Mouse (Mus musculus): Measurements from ENCODE around the gene Gal. TPM values are rescaled to one million over a fixed set of nuclear protein-coding genes. Genes with fewer than 3 reads are reported as not detected.

The Gal gene
- total RNA-seq (2022) = 1 to 10 TPM in 1 of 4 experiments, under 1 TPM in 2, not detected in 1; 0.52 to 1.0 (median 0.63) TPM

- no peak for DNase-seq (ENCODE audit: low spot score in 2 of 2)
These were observed at the start of gene Gal for GRCm38 (mm10) chr19:3414268-3414733. Gal (minus strand) TSS chr19:3414544.

GRCm38 (mm10) chr19:3459986-3460385 lies 45.6 kb upstream of the Gal start:
- DNase-seq (ENCODE audit: low spot score in 2 of 2) = no peak

GRCm38 (mm10) chr19:3458331-3459099 lies 44.2 kb upstream of the Gal start:
- no peak for DNase-seq (ENCODE audit: low spot score in 2 of 2)

GRCm38 (mm10) chr19:3457700-3458099 lies 43.4 kb upstream of the Gal start:
- no peak for DNase-seq (ENCODE audit: low spot score in 2 of 2)

GRCm38 (mm10) chr19:3451649-3452048 lies 37.3 kb upstream of the Gal start:
- peak in 1 of 2 experiments; percentile 40 for DNase-seq (ENCODE audit: low spot score in 2 of 2)

- DNase-seq (ENCODE audit: low spot score in 2 of 2) = peak; percentile 66 to 74
These were observed 36.8 kb upstream of the Gal start for GRCm38 (mm10) chr19:3451170-3451569.

GRCm38 (mm10) chr19:3450714-3451113 lies 36.4 kb upstream of the Gal start:
- DNase-seq (ENCODE audit: low spot score in 2 of 2) = no peak

GRCm38 (mm10) chr19:3449248-3449647 lies 34.9 kb upstream of the Gal start:
- no peak for DNase-seq (ENCODE audit: low spot score in 2 of 2)

GRCm38 (mm10) chr19:3447348-3447747 lies 33.0 kb upstream of the Gal start:
- DNase-seq (ENCODE audit: low spot score in 2 of 2) = no peak

- DNase-seq (ENCODE audit: low spot score in 2 of 2) = no peak
These were observed 26.7 kb upstream of the Gal start for GRCm38 (mm10) chr19:3441092-3441491.

- DNase-seq (ENCODE audit: low spot score in 2 of 2) = no peak
These were observed 26.3 kb upstream of the Gal start for GRCm38 (mm10) chr19:3440667-3441066.

GRCm38 (mm10) chr19:3437980-3438379 lies 23.6 kb upstream of the Gal start:
- DNase-seq (ENCODE audit: low spot score in 2 of 2) = no peak

- no peak for DNase-seq (ENCODE audit: low spot score in 2 of 2)
These were observed 22.5 kb upstream of the Gal start for GRCm38 (mm10) chr19:3436840-3437239.

GRCm38 (mm10) chr19:3435824-3436223 lies 21.5 kb upstream of the Gal start:
- no peak for DNase-seq (ENCODE audit: low spot score in 2 of 2)

GRCm38 (mm10) chr19:3434641-3435040 lies 20.3 kb upstream of the Gal start:
- DNase-seq (ENCODE audit: low spot score in 2 of 2) = no peak

GRCm38 (mm10) chr19:3434124-3434523 lies 19.8 kb upstream of the Gal start:
- DNase-seq (ENCODE audit: low spot score in 2 of 2) = no peak

GRCm38 (mm10) chr19:3431969-3432368 lies 17.6 kb upstream of the Gal start:
- DNase-seq (ENCODE audit: low spot score in 2 of 2) = no peak

- no peak for DNase-seq (ENCODE audit: low spot score in 2 of 2)
These were observed 16.7 kb upstream of the Gal start for GRCm38 (mm10) chr19:3431066-3431465.

- DNase-seq (ENCODE audit: low spot score in 2 of 2) = no peak
These were observed 14.9 kb upstream of the Gal start for GRCm38 (mm10) chr19:3429156-3429816.

- DNase-seq (ENCODE audit: low spot score in 2 of 2) = no peak
These were observed 13.9 kb upstream of the Gal start for GRCm38 (mm10) chr19:3428057-3428830.

- DNase-seq (ENCODE audit: low spot score in 2 of 2) = no peak
These were observed 9.9 kb upstream of the Gal start for GRCm38 (mm10) chr19:3424214-3424613.

GRCm38 (mm10) chr19:3422981-3423380 lies 8.6 kb upstream of the Gal start:
- no peak for DNase-seq (ENCODE audit: low spot score in 2 of 2)

Data from layer of hippocampus, adult 8-10 months (tissue).